In the genomic region with DNA sequence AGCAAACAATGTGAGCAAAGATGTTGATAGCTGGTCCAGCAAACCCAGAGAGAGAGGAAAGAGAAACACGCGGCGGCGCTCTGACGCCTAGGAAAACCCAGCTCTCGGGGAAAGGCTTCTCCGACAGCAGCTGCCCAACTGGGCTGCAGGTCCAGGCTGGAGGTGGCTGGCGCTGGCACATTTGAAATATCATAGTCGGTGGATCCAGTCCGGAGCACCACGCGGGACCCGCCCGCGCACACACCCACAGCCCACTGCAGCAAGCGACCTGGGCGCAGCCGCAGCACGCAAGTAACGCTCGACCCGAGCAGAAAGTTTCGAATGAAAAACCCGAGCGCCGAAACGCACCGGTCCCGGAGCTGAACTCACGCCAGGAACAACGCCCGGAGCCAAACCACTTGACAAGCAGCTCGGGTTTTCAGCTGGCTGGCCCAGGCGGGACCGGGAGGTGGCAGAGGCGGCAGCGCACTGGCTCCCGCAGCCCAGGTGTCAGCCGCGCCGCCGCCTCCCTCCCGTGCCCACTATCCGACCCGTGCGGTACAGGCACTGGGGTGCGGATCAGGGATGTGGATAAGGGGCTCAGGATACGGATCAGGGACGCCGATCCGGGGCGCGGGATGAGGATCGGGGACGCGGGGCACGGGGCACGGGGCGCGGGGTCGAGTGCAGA, we compare ENCODE assay signal across 8 mouse cellular contexts. TPM values are rescaled to one million over a fixed set of nuclear protein-coding genes. Genes with fewer than 3 reads are reported as not detected.
DNase-seq lines count a peak whose midpoint lies in the region; ATAC-seq and TF ChIP-seq lines count a peak whose summit lies in the region.

No protein-coding gene starts in this region.

- WGBS in forebrain, embryonic 10.5 days, result under 1% methylated on average over 61 of the region's 61 CpGs
- WGBS in heart, embryonic 15.5 days, result under 1% methylated on average over 60 of the region's 61 CpGs
- 3% methylated on average over 61 of the region's 61 CpGs for WGBS in liver, postnatal 0 days (ENCODE audit: insufficient replicate concordance)
- under 1% methylated on average over 59 of the region's 61 CpGs for WGBS in neural tube, embryonic 14.5 days

- DNase-seq in CD4-positive, CD25-positive, alpha-beta regulatory T cell, adult 2 months (ENCODE audit: low read depth, low spot score), result peak; percentile 54
- DNase-seq in brain, embryonic 14.5 days (ENCODE audit: low read depth), result peak; percentile 87
- DNase-seq in forebrain, embryonic 10.5 days (ENCODE audit: extremely low spot score, low spot score), result peak; percentile 66
- DNase-seq in kidney, postnatal 25 days, result peak; percentile 71 to 81
- DNase-seq in liver, postnatal 0 days, result peak; percentile 52
- peak; percentile 77 for DNase-seq in testis, postnatal 10 days (ENCODE audit: low spot score)

- peak overlapping the region; percentile 86 for H3K9ac ChIP-seq in heart, embryonic 15.5 days
- peak overlapping the region; percentile 61 for H3K9ac ChIP-seq in liver, postnatal 0 days (replicated peaks)
- peak overlapping the region; percentile 76 for H3K9ac ChIP-seq in neural tube, embryonic 14.5 days (replicated peaks; ENCODE audit: low read depth, low read length)

- peak; percentile 17; the same call in 1 of the 2 replicates for TF ChIP-seq CTCF in brain, embryonic 14.5 days (IDR thresholded peaks at IDR 0.05; ENCODE audit: borderline replicate concordance, extremely low read depth, insufficient read depth, insufficient read length)
- peak; percentile 30; the same call in 1 of the 2 replicates for TF ChIP-seq CTCF in liver, postnatal 0 days (IDR thresholded peaks at IDR 0.05; ENCODE audit: low read depth)

- peak overlapping the region; percentile 91 for H3K27ac ChIP-seq in forebrain, embryonic 10.5 days
- peak overlapping the region; percentile 79 for H3K27ac ChIP-seq in heart, embryonic 15.5 days
- H3K27ac ChIP-seq in liver, postnatal 0 days (ENCODE audit: low read depth), result no peak overlapping the region
- H3K27ac ChIP-seq in neural tube, embryonic 14.5 days (ENCODE audit: low read depth, low read length), result peak overlapping the region; percentile 85

- no peaks in the 10 kb centered on the region for H3K9me3 ChIP-seq in forebrain, embryonic 10.5 days
- no peaks in the 10 kb centered on the region for H3K9me3 ChIP-seq in heart, embryonic 15.5 days (replicated peaks)
- no peaks in the 10 kb centered on the region for H3K9me3 ChIP-seq in liver, postnatal 0 days (ENCODE audit: low read length)
- no peaks in the 10 kb centered on the region for H3K9me3 ChIP-seq in neural tube, embryonic 14.5 days (ENCODE audit: control insufficient read depth, low read length)

- no peaks in the 10 kb centered on the region; the same call in 1 of the 2 replicates for H3K27me3 ChIP-seq in forebrain, embryonic 10.5 days (ENCODE audit: poor library complexity, severe bottlenecking)
- no peaks in the 10 kb centered on the region for H3K27me3 ChIP-seq in heart, embryonic 15.5 days
- peaks cover 14% of the 10 kb centered on the region for H3K27me3 ChIP-seq in liver, postnatal 0 days (ENCODE audit: insufficient read depth, low read length)
- H3K27me3 ChIP-seq in neural tube, embryonic 14.5 days (ENCODE audit: control insufficient read depth, insufficient read depth, low read length), result no peaks in the 10 kb centered on the region

- peaks cover 6% of the 10 kb centered on the region; the same call in 1 of the 2 replicates for H3K36me3 ChIP-seq in forebrain, embryonic 10.5 days (replicated peaks)
- no peaks in the 10 kb centered on the region for H3K36me3 ChIP-seq in heart, embryonic 15.5 days
- no peaks in the 10 kb centered on the region for H3K36me3 ChIP-seq in liver, postnatal 0 days (replicated peaks; ENCODE audit: insufficient read depth, low read length)
- H3K36me3 ChIP-seq in neural tube, embryonic 14.5 days (ENCODE audit: control insufficient read depth, insufficient read depth, low read length), result no peaks in the 10 kb centered on the region

- H3K4me1 ChIP-seq in forebrain, embryonic 10.5 days, result peaks cover 13% of the 10 kb centered on the region
- peaks cover 13% of the 10 kb centered on the region for H3K4me1 ChIP-seq in heart, embryonic 15.5 days (replicated peaks)
- peaks cover 3% of the 10 kb centered on the region; the same call in 1 of the 2 replicates for H3K4me1 ChIP-seq in liver, postnatal 0 days (ENCODE audit: insufficient read depth)
- peaks cover 4% of the 10 kb centered on the region; the same call in 1 of the 2 replicates for H3K4me1 ChIP-seq in neural tube, embryonic 14.5 days (ENCODE audit: control insufficient read depth, insufficient read depth, low read length)

- peak; percentile 54 for ATAC-seq in heart, embryonic 15.5 days (replicated peaks; ENCODE audit: insufficient number of reproducible peaks, insufficient read depth, low FRiP score, low read depth)
- peak; percentile 52 for ATAC-seq in liver, postnatal 0 days
- ATAC-seq in neural tube, embryonic 14.5 days (ENCODE audit: low read depth), result peak; percentile 75

- peak overlapping the region; percentile 93 for H3K4me2 ChIP-seq in heart, embryonic 15.5 days
- peak overlapping the region; percentile 99 for H3K4me2 ChIP-seq in liver, postnatal 0 days (ENCODE audit: low read depth, low read length)
- H3K4me2 ChIP-seq in neural tube, embryonic 14.5 days (ENCODE audit: low read depth, low read length), result peak overlapping the region; percentile 86

- no peak for TF ChIP-seq POLR2A in brain, embryonic 14.5 days (IDR thresholded peaks at IDR 0.05; ENCODE audit: borderline replicate concordance, extremely low read depth, insufficient read depth, insufficient read length, poor library complexity, severe bottlenecking)

- no peak for TF ChIP-seq EP300 in liver, postnatal 0 days (IDR thresholded peaks at IDR 0.05; ENCODE audit: low read depth)

- H3K4me3 ChIP-seq in forebrain, embryonic 10.5 days, result peak overlapping the region; percentile 94
- peak overlapping the region; percentile 98 for H3K4me3 ChIP-seq in heart, embryonic 15.5 days
- peak overlapping the region; percentile 79 for H3K4me3 ChIP-seq in liver, postnatal 0 days (ENCODE audit: low read depth, low read length)
- peak overlapping the region; percentile 96 for H3K4me3 ChIP-seq in neural tube, embryonic 14.5 days (ENCODE audit: low read depth, low read length)

RNA-seq across cellular contexts. Expression of a gene that starts 9.5 kb away (rescaled TPM):
- polyA plus RNA-seq in brain, embryonic 14.5 days (2012; rRNA removed), result 55.4 and 65.1 TPM in 2 replicates
- polyA plus RNA-seq in forebrain, embryonic 10.5 days (2016; fragmentation: Nextera tagmentation; extraction: Ambion mirVana), result 51.8 and 58.1 TPM in 2 replicates
- 39.7 and 40.5 TPM in 2 replicates for polyA plus RNA-seq in heart, embryonic 15.5 days (2015; fragmentation: Nextera tagmentation; extraction: Ambion mirVana)
- polyA plus RNA-seq in liver, postnatal 0 days (2015; fragmentation: Nextera tagmentation; extraction: Ambion mirVana), result 9.6 and 10.9 TPM in 2 replicates
- polyA plus RNA-seq in neural tube, embryonic 14.5 days (2014; fragmentation: Nextera tagmentation; extraction: Ambion mirVana), result 118 and 124 TPM in 2 replicates
